Mouse (Mus musculus) ES-E14 (cell line): ENCODE measurements around the gene Rmnd5b.

Source experiments
- CHD2 ChIP-seq: IDR thresholded peaks from 2 replicates; pipeline ENCODE4 v1.6.1; 2014; ENCODE audit warnings: mild to moderate bottlenecking, low read depth, low read length, inconsistent platforms
- ZC3H11A ChIP-seq: IDR thresholded peaks from 2 replicates; pipeline ENCODE4 v1.6.1; 2012; ENCODE audit warnings: low read depth, mild to moderate bottlenecking, inconsistent platforms, low read length, borderline replicate concordance

- TF ChIP-seq ZC3H11A (no peak), CHD2 (0 out of 2 replicates have a peak, but pooled peaks have one; percentile 10)
Observed at GRCm38 (mm10) chr11:51638497-51638896, 2.8 kb upstream of the Rmnd5b start.
